Mouse (Mus musculus) mouse trophoblast stem cell (cell line): ENCODE results near the gene Klhl24.
"Not testable (repeated sequence)": the region's sequence is repeated elsewhere in the genome, so short reads cannot be mapped to it uniquely, and the experiment has no call there.

Experiments
- in situ Hi-C, 2 experiments: fragments of 300-500 bp; cut with MseI, MboI; formaldehyde crosslinking; loops; 2 replicates in 1 of 2; 3 replicates in 1 of 2; pipeline ENCODE4 v1.15.1; 2025

Gene Klhl24

DNA sequence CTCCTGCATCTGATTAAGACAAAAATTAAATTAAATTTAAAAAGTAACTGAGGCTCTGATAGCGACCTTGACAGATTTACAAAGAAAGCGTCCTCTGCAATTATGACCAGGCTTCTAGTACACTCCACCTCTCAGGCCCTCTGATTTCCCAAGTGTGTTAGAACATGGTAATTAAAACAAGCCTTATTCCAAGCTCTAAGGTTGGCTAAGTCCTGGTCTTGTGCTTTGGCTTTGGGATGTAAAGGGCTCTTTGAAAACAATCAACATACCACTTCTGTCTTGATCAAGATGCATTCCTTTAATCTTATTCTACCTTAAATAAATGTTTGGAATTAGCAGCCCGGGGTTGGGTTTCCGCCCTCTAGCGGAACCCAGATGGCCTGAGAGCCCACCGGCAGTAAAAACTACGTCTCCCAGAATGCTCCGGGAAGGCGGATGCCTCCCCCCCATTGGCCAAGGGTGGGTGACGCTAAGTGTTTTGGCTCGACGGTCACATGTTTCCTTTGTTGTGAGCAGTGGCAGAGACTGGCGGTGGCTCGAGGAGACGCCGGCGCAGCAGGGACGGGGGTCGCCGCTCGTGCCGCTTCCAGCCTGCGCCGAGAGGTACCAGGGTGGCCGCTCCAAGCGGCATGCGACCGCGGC is at the start of gene Klhl24:
Gene Klhl24, plus strand, starts transcription at position 474 of the 642 bp plus-strand sequence.
- in situ Hi-C loops, result loop anchor here in 1 of 2 experiments (10.0 kb wide), 1 partner anchor 192 kb away; no protein-coding TSS in a partner anchor

DNA sequence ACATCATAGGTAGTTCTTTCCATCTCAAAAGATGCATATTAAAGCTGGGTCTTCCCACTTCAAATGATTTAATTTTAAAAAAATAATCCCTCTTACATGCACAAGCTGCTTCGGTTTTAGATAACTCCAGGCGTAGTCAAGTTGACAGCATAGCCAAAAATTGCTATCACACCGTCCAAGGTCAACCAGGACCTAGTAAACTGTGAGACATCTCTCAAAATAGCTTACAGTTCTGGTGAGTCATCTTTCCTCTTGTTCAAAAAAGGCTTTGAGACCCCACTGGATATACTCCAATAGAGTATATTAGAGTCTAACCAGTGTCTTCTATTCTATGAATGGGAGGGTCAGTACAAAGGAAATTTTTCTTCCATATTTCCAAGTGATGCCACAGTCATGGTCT is 44.7 kb upstream of the Klhl24 start:
- in situ Hi-C loops, result no loop called here

DNA sequence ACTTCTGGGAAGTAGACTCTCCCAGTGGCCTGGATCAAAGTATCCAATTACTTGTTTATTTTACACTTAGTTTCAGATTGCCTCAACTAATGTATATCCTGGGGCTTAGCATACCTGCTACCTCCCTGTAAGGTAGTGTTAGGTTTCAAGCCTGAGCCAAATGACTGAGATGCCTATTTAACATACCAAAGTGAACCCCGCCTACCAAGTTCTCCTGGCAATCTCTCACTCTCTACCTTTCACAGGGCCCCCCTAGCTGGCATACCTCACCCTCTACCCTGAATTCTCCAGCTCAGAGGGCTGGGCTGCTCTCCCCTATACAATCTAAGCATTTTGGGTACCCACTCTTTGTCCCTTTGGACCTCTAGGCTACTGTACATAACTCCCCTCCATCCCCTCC is 24.6 kb upstream of the Klhl24 start:
- in situ Hi-C loops, result no loop called here

- in situ Hi-C loops, result no loop called here
Observed at GRCm38 (mm10) chr16:20076675-20077074, 20.7 kb upstream of the Klhl24 start.

- in situ Hi-C loops, result no loop called here
Observed at GRCm38 (mm10) chr16:20080271-20080670, 17.1 kb upstream of the Klhl24 start.

DNA sequence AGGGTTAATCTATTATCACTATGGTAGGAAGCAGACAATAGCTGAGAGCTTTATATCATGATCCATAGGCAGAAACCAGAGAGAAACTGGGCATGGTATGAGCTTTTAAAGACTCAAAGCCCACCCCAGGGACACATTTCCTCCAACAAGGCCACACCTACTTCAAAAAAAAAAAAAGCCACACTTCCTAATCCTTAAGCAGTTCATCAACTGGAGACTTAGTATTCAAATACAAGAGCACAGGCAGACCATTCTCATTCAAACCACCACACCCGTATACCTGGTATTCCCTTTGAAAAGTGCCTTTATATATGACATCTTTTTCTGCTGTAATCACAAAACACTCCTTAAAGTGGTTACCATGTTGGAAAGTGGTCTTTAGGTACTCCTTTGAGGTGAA is 12.7 kb upstream of the Klhl24 start:
- in situ Hi-C loops, result no loop called here

DNA sequence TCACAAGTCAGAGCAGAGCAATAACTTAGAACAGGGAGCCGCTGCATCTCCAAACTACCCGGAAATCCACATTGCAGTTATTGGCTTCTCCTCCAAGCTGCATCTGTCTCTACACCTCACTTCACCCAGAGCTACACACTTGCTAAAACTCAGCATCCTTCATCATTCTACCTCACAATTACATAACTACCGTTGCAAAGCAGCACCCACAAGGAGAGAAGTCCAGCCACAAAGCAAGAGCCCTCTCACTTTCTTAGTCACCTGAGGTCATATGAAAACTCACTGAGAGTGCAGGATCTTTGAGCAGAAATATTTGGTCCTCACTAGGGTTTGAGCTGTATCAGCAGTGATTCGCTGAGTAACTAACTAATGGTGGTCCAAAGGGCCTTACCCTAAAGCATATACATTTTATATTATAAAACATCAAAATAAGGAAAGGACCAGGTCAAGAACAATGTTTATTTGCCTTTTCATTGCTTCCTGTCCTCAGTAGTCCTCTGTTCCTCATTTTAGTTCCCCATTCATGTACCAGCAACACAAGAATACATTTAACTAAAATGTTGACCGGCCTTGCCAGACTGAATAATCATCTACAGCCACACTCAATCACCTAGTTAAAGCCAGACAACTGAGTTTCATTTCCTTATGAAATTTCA is 12.0 kb upstream of the Klhl24 start:
- in situ Hi-C loops, result no loop called here

DNA sequence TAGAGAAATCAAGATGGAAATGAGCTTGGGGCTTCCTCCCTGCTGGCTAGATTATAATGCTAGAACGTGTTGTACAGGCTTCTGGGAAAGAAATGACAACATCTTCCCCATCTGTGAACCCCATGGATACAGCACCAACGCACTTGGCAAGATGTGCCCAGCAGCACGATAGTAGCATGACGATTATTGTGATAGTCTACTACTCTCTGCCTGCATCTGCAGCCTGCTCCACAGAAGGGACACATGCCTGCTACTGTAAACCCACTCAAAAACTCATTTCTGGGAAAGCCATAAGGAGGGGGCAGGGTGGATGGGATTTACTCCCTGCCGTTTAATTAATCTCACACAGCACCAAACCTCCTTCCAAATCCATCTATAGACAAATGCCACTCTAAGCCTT is 10.4 kb upstream of the Klhl24 start:
- in situ Hi-C loops, result no loop called here

DNA sequence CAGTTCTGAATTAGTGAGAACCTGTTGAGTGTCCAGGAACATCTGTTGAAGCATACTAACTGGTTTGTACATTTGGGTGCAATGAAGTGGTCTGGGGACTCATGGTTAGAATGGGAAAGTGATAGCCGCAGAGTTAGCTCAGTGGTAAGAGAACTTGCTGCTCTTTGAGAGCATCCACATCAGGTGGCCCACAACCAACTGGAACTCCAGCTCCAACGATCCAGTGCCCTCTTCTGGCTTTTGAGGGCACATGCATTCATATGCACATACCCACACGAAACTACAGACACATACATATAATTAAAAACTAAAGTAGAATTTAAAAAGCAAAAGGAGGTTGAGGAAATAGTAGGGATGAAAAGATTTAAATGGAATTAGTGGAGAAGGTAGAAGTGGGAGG is 7.7 kb upstream of the Klhl24 start:
- in situ Hi-C loops, result loop anchor here in 1 of 2 experiments (10.0 kb wide), 1 partner anchor 185 kb away; no protein-coding TSS in a partner anchor

GRCm38 (mm10) chr16:20090921-20091575 is 6.3 kb upstream of the Klhl24 start:
- in situ Hi-C loops, result loop anchor here in 1 of 2 experiments (10.0 kb wide), 1 partner anchor 186 kb away; no protein-coding TSS in a partner anchor

DNA sequence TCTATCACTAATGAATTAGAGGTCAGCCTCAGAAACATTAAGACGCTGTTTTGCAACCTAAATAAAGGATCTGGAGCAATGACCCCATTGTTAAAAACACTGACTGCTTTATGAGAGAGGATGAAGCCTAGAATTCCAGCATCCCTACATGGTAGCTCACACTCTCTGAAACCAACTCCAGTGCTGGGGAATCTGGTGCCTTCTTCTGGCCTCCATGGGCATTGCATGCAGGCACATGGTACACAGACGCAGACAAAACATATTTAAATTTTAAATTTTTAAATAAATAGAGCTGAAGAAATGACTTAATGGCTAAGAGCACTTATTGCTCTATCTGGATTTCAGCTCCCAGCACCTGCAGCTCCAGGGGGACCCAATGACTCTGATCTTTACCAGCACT is 1.4 kb upstream of the Klhl24 start:
- in situ Hi-C loops, result loop anchor here in 1 of 2 experiments (10.0 kb wide), 1 partner anchor 191 kb away; no protein-coding TSS in a partner anchor

DNA sequence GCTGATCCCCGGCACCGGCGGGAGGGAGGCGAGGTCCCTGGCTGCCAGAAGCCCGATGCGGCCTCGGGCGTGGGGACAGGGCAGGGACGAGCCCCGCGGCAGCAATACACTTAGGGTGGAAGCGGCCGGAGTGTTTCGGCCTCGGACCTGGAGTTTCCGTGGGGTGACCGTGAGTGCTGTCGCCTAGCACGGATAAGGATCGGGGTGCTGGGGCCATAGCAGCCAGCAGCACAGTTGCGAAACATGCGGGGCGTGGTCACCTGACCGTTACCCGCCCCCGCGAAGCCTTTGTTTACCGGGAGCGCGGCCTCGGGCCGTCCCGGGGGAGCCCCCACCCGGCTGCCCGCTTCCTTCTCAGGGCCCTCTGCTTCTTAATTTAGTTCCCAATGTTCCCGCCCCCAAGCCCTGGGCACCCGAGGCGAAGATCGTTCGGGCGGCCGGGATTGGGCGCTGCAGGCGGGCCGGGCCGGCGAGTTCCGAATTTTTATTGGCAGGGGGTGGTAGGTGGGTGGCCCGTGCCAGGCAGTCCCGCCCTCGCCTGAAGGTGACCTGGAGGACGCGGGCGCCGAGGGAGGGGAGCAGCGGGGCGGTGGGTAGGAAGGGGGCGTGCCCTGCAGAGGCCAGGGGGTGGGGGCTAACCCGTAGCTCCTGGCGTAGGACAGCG is 501 bp downstream of the Klhl24 start:
- in situ Hi-C loops, result loop anchor here in 1 of 2 experiments (10.0 kb wide), 1 partner anchor 193 kb away; no protein-coding TSS in a partner anchor

DNA sequence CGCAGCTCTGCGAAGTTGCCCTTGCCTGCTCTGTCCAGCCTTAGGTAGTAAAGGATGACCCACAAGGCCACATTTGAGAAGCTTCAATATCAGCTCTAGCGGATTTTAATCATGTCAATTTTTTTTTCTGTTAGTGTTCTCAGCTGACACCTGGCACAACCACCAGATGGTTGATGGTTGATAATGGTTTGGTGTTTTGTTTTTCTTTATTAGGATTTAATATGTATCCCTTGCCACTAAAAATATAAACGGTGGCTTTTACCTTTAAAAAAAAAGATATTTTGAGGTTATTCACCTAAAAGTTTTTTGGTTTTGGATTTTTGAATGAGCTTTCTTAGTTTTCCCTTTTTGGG is 1.0 kb downstream of the Klhl24 start:
- in situ Hi-C loops, result loop anchor here in 1 of 2 experiments (10.0 kb wide), 1 partner anchor 194 kb away; no protein-coding TSS in a partner anchor

DNA sequence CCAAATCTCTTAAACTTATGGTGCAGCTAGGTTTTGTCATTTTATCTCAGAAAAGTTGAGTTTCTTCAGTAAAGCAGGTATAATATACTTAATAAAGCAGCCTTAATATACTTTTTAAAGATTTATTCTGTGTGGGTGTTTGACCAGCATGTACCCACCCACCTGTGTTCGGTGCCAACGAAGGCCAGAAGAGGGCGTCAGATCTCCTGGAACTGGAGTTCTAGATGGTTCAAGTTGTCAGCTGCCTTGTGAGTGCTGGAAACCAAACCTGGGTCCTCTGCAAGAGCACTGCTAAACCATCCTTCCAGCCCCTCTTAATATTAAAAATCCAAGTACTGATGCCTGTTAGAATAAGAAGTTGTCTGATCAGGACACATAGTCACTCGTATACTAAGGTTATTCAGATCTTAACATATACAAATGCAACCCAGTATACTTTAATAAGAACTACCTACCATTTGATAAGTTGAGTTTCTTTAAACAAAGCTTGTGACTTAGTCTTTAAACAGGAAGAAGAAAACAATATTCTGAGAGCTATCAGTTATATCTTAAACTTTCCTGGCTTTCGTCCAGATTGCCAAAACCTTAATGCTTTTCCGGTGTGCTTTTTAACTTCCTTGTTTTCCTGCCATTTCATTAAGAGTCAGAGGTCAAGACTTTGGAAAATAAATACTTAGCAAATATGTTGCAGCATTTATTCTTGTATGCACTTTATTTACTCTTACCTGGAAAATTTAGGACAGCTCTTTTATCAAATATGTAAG is 1.7 kb downstream of the Klhl24 start:
- in situ Hi-C loops, result loop anchor here in 1 of 2 experiments (10.0 kb wide), 1 partner anchor 194 kb away; no protein-coding TSS in a partner anchor

DNA sequence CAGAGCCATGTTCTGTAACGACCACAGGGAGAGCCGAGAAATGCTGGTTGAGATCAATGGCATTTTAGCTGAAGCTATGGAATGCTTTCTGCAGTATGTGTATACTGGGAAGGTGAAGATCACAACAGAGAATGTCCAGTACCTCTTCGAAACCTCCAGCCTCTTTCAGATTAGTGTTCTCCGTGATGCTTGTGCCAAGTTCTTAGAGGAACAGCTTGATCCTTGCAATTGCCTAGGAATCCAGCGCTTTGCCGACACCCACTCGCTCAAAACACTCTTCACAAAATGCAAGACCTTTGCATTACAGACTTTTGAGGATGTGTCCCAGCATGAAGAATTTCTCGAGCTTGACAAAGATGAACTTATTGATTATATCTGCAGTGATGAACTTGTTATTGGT is 9.7 kb downstream of the Klhl24 start:
- in situ Hi-C loops, result no loop called here

GRCm38 (mm10) chr16:20108961-20109360 is 11.6 kb downstream of the Klhl24 start:
- in situ Hi-C loops, result no loop called here

DNA sequence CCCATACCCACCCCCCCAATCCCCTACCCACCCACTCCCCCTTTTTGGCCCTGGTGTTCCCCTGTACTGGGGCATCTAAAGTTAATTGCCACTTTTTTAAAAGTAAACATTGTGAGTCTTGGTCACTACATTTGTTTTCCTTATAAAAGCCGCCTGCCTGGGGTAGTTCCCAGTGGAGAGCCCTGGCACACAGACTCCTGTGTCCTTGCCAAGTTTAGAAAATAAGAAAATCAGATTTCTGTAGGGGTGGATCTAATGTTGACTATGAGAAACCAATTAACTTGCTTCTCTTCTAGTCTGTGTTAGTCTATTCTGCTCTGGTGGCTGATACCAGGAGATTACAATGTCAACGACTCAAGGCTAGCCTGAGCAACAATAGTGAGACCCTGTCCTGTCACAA is 15.3 kb downstream of the Klhl24 start:
- in situ Hi-C loops, result no loop called here

DNA sequence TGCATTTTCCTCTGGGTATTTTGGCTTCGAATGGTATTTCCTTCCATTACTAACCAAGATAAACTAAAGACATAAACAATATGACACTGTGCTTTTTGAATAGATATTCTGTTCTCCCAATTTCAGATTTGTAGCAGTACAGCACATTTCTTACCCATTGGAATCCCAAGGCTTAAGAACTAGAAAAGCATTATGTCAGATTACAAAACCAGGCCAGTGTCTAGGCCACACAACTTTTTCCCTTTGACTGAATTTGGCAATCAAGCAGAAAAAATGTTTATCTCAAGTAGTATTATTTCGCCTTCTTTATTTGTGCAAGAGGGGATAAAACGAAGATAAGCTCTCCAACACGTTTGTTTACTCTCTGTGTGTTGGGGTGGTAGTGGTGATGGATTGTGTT is 18.7 kb downstream of the Klhl24 start:
- in situ Hi-C loops, result no loop called here

DNA sequence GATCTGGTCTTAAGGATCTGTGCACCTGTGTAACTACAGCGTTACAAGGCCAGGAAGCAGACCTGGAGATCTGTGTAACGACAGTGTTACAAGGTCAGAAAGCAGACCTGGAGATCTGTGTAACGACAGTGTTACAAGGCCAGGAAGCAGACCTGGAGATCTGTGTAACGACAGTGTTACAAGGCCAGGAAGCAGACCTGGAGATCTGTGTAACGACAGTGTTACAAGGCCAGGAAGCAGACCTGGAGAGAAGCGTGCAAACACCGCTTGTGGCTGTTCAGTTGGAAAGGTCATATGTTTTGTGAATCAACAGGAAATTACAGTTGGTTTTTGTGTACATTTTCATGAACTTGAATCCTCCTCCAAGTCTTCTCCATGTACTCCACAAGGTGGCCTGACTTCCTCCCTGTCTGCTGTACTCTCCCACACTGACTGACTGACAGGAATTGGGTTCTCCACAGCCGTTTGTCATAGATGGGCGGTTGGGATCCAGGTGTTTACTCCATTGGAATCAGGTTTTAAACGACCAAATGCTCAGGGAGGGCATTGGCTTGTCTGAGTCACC is 29.1 kb downstream of the Klhl24 start:
- in situ Hi-C loops, result not testable (repeated sequence)

GRCm38 (mm10) chr16:20130397-20130796 is 33.1 kb downstream of the Klhl24 start:
- in situ Hi-C loops, result no loop called here
